Mouse (Mus musculus): ENCODE measurements around the gene Mpp2.

Mpp2 gene

DNA sequence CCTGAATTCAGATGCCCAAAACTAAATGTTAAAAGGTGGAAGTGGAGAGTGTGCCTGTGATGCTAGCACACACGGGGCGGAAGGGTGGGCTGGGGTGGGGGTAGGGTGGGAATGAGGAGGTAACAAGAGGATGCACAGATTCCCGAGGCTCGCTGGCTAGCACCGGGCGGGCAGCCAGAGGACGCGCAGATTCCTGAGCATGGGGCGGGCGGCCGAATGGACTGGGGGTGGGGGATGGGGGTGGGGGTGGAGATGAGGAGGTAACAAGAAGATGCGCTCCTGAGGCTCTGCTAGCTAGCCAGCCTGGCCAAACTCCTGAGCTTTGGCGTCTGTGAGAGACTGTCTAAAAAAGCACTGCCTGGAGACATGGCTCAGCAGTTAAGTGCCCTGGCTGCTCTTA is 17.9 kb downstream of the Mpp2 start:
- DNase-seq, result no peak

DNA sequence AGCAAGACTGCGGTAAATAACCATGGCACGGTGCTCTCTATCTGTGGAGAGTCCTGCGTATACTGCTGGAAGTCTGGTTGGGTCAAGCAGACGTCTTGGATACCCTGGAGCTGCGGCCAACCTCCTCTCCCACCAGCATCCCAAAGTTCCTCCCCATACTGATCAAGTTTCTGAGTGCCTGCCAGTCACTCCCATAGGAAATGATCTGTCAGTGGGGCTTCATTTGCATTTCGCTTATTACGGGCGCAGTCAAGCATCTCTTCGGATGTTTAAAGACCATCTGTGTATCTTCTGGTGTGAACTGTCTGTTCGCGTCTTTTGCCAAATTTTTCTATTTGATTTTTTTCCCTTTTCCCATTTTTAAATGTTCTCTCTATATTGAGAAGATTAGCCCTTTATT is 18.7 kb downstream of the Mpp2 start:
- DNase-seq, result no peak

DNA sequence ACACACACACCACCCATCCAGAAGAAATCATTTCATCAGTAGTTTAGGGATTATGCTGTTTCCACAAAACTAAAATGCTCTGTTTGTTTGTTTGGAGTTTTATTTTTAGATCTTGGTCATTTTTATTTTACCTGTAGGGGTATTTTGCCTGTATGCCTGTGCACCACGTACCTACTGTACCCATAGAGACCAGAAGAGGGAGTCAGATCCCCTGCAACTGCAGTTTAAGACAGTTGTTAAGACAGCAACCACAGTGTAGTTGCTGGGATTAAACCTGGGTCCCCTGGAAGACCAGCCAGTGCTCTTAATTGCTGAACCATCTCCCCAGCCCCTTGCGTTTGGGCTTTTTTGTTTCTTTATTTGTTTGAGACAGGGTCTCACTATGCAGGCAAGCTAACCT is 19.3 kb downstream of the Mpp2 start:
- no peak for DNase-seq

DNA sequence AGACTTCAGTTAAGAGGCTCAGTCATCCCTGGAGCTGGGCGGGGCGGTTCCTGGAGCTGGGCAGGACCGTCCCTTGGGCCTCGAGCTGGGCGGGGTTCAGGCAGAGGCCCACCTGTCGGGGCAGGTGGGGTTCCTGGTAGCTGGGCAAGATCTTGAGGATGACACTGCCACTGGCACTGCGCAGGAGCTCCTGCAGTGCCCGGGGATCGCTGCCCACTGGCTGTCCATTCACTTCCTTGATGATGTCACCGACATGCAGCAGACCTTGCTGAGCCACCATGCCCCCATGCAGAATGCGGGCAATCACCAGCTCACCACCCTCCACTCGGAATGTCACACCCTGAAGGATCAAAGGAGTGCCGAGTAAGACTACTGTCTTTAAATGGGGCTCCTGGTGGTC is 25.2 kb downstream of the Mpp2 start:
- no peak for DNase-seq

DNA sequence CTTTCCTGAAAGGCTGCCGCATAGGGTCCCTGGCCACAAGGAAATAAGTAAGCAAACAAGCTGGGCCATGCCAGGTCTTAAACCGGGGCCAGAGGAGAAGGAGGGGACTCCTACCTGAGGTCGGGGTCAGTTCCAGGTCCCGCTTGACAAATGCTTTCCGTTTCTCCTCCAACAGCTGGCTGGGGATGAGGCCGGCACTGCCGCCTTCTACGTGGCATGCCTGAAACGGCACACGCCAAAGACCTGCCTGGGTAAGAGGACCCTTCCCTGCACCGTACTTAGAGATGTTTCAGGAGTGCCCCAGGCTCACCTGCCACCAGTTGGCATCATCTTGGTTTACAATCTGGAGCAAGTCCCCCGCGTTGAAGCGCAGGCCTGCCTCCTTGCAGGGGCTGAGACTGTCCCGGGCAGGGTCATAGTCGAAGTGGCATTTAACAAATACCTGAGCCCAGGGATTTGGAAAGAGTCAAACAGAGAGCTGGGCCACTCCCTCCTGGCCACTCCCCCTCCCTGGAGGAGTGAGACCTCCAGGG is 26.3 kb downstream of the Mpp2 start:
- no peak for DNase-seq

DNA sequence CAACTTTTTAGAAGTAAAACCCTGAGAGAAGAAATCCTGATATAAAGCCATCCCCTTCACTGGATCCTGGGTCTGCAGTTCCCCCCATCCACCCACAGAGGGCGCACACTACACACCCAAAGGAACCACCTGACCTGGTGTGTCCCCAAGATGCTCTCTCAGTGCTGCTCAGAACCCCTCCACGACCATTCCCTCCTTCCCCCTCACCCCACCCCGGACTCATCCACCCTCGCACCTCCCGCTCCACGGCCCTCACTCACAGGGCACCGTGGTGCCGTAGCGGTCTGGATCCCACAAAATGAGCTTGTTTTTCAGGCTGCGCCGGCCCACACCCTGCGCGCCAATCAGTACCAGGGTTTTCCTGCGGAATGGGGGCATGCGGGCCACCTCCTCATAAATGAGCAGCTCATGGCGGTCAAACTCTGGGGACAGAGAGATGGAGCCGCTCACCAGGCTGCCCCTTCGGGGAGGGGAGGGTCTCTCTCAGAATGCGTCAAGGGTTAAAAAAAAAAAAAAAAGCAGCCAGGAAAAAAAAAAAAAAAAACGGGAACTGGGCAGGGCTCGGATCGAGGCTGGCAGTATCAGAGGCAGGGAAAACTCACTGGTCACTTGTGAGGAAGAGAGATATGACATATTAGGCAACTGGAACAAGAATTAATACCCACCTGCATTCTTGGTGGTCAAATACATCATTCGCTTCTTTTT is 26.9 kb downstream of the Mpp2 start:
- DNase-seq, result peak; percentile 84

DNA sequence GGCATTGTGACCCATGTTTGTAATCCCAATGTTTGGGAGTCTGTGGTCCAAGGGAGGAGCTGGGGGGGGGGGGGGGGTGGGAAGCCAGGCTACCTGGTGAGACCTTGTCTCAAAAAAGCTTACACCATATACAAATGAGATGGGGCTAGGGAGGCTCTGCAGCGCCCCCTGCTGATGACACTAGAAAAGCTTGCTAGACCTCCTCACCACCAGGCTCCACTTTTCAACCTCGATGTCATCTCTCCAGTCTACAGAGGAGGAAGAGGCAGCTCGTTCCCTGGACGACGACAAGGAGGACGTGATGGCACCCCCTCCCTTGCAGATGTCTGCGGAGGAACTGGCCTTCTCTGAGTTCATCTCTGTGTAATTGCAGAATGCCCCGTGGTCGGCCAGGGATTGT is 34.5 kb downstream of the Mpp2 start:
- DNase-seq, result peak; percentile 60

DNA sequence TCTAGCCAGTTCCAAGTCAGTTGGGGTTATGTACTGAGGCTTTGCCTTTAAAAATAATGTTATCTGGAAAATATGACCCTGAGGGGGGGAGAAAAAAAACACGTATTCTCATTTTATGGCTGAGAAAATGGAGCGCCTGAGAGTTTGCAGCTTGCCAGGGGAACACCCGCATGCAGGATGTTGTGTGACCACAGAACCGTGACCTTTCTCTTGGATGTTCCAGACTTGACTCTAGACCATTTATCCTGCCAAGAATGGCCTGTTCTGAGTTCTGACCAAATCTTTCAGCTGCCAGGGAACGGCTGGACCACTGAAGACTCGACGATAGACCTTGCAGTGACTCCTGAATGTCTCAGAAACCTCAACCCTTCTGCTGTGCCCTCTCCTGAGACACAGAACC is 35.1 kb downstream of the Mpp2 start:
- DNase-seq, result peak; percentile 64

DNA sequence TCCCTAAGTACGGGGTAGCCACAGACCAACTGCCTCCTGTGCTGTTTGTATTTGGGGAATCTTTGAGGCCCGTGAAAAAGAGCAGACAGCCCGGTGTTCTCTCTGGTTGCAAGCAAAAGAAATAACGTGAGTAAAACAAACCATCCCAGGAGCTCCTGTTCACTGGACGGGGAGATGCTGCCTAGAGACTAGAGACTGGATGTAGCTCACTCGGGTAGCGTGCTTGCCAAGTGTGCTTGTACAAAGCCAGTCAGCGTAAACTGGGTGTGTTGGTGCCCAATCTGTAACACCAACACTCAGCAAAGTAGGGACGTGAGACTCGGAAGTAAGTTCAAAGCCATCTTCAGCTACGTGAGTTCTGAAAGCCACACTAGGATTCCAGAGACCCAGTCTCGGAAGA is 35.6 kb downstream of the Mpp2 start:
- no peak for DNase-seq

DNA sequence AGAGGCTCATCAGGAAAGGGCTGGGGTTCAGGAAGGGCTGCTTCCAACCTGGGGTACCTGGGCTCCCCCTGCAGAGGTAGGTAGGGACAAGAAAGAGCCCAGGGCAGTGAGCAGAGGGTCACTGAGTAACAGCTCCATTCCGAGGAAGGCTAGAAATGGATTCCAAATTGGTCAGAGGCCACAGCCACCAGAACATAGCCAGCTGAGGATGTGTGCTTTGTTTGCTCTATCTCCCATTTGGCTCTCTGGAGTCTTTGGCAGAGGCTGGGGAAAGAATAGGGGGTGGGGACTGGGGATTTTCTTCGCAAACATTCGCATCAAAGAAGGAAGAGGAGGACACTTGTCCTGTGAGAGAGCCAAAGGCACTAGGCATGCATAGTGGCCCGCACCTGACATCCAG is 36.4 kb downstream of the Mpp2 start:
- DNase-seq, result peak; percentile 46

DNA sequence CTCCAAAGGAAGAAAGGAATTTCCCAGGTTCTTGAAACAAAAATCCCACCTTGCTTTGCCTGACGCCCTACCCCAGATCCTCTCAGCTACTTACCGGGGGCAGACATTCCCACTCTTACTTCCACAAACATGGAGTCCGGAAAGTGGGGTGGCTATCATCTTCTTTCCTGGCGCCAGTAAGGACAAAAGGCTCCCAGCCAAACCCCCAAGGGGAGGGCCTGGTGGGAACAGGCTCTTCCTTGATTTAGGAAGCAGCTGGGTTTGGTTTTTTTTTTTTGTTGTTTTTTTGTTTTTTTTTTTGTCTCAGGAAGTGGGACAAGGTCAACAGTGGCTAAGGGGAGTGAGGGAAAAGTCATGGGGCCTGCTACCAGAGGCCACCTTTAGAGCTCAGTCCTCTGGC is 36.8 kb downstream of the Mpp2 start:
- DNase-seq, result peak; percentile 83

DNA sequence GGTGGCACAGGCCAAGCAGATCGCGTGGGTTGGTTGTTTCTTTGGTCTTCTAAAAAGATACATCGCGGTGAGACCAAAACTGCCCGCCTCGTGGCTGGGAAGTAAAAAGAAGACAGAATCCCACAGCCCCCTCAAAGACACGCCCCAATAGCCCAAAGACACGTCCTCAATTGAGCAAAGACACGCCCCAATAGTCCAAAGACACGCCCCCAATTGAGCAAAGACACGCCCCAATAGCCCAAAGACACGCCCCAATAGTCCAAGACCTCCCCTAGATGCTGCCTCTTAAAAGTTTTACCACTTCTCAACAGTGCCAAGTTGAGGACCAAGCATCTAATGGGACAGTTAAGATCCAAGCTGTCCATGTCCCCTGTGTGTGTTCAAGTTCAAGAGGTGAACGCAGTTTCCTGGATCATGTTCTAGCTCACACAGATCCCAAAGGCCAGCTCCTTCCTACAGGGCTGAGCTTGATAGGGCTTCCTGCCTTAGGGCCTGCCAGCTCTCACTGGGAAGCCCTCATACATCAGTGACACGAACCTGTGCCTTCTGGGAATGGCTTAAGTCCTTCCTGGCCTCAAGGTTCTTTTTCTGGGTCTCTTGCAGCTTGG is 38.3 kb downstream of the Mpp2 start:
- DNase-seq, result peak; percentile 61

DNA sequence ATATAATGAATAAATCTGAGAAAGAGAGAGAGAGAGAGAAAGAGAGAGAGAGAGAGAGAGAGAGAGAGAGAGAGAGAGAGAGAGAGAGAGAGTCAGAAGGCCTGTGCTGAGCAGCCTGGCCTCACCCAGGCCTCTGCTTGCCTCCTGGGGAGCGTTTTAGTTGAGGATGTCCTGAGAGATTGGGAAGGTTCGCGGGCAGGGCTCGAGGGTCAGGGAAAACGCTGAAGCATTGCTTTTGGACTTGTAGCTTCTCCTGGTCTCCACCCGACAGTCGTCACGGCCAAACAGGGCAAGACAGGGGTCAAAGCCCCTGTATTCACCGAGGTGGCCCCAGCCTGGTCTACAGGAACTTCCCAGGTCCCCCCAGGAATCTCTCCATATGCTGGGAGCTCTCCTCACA is 41.7 kb downstream of the Mpp2 start:
- DNase-seq, result no peak

DNA sequence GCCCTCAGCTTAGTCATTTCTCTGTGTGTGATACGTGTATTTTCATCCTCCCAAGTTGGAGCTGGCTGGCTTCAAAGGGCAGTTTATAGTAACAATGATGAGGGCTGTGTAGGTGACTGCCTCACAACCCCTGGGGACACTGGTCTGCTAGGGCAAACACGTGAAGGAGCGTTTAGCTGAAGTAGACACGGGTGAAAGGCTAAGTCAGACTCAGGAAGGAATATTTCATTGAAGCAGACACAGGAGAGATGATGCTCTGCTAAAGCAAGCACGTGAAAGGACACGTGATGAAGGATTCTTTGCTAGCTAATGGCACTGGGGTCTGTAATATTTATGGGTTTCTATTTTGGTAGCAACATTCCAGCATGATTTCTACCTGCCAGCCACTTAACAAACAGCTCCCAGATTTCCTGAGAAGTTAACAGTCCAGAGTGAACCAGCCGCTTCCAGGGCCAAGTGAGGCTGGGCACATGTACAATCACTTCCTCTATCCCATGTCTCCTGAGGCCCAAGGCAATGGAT is 43.6 kb downstream of the Mpp2 start:
- DNase-seq, result peak; percentile 85

DNA sequence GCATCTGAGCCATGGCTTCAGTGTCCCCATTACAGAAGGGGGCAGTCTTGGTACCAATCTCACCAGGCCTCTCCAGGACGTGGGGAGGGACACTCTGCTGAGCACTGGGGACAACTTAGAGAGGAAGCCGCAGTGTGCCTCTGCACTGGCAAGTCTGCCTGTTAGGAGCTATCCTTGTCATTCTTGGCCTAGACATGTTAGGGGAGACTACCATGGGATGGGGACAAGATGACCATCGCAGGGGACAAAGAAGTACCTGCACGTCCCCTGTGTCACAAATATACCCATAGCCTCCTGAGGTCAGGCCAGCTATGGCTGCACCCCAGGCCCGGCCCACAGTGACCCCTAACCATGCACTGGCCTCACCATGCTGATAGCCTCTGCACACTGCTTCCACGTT is 44.9 kb downstream of the Mpp2 start:
- no peak for DNase-seq

DNA sequence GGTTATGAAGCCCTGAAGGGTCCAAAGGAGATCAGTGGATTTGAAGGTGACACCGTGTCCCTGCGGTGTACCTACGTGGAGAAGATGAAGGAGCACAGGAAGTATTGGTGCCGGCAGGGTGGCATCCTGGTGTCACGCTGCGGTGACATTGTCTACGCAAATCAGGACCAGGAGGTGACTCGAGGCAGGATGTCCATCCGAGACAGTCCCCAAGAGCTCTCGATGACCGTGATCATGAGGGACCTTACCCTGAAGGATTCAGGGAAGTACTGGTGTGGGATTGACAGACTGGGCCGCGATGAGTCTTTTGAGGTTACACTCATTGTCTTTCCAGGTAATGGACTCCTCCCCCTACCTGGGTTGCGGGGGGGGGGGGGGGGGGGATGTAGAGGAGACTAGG is 45.3 kb downstream of the Mpp2 start:
- no peak for DNase-seq

DNA sequence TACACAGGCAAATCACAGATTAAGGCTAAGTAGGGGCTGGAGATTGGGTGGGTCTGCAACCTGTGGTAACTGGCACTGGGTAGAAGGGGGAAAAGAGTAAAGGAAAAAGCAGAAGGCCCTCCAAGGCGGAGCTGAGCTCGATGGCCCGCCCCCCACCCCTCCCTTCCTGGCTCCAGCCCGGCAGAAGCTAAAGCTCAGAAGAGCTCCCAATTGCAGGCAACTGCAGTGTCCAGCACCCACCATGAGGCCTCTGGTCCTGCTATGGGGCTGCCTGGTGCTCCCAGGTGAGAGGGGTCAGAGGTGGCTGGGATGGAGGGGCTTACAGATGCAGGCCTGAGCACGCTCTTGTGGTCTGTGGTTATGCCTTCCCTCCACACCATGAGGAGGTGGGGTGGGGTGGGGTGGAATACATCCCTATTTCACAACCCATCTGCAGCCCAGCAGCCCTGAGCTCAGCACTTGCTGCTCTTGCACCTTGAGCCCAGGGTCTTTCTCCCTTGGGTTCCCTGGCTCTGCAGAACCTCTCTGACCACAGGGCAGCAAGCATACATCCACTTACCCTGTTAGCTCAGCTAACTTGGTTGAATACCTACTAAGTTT is 46.9 kb downstream of the Mpp2 start, which contains the start of gene Cd300lg:
Cd300lg (plus strand) TSS at position 160 of the 600 bp plus-strand sequence.
- DNase-seq, result no peak

DNA sequence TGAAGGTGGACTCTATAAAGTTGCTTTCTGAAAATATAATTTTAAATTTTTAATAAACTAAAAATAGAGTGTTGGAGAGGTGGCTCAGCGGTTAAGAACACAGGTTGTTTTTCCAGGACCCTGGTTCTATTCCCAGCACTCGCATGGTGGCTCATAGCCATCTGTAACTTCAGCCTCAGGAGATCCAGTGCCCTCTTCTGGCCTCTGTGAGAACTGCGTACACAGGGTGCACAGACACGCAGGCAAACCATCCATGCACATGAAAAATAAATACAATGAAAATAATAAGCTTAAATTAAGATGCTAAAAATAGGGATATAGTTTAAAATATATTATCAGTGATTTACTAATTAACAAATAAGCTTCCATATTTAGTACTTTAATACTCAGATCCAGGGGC is 47.7 kb downstream of the Mpp2 start:
- DNase-seq, result no peak

DNA sequence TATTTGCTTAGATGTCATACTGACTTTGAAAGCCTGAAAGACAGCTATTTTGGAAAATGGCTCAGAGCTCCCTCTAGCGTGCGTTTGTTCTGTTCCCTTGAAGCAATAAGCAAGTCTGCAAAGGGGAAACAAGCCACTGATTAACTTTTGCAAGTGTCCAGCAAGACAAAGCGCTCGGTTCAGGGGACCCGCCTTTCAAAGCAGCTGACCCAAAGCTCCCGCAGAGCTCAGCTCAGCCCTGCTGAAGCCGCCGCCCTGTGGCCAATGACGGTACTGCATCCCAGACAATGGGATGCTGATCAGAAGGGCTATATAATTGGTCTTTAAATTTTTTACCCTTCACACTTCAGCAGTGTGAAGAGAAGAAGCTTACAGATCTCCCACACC is 48.2 kb downstream of the Mpp2 start:
- peak; percentile 97 for DNase-seq

DNA sequence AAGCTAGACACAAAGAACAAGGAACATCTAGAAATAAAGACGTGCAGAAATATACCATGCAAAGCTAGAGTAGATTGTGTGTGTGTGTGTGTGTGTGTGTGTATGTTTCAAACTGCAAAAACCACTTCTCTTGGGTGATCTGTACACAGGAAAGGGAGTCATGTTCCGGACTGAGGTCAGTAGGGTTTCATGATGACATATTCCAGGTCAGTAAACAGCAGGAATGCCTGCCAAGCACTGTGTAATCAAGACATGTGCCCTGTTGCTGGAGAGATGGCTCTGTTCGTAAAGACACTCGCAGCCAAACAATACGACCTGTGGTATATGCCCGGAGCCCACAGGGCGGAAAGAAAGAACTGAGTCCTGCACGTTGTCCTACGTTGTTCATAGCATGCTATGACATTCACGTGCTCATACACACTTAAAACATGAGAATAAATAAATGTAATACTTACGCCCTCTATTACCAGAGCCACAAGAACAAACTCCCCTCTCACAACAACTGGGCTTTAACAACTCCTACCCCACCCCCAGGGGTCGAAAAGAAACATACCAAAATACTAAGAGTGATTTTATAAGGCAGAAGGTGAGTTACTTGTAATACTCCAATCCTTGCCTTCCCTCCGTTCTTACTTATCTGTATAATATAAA is 48.7 kb downstream of the Mpp2 start:
- DNase-seq, result no peak

DNA sequence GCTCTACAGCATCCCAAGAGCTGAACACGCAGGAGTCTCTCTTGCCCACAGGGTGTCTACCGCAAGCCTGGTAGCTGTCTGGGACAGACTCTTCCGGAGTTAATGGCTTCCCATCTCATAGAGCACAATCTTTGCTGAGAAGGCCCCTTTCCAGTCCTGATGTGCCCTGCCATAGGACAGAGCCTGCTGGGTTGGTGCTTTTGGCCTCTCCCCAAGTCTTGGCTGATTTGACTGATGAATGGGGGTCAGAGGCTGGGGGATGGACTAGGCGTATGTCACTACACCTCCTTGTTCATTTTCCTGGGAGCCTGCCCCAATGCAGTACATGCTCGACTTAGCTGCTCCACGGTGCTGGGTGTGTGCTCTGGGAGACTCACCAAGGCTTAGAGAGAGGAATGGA is 50.5 kb downstream of the Mpp2 start:
- no peak for DNase-seq

DNA sequence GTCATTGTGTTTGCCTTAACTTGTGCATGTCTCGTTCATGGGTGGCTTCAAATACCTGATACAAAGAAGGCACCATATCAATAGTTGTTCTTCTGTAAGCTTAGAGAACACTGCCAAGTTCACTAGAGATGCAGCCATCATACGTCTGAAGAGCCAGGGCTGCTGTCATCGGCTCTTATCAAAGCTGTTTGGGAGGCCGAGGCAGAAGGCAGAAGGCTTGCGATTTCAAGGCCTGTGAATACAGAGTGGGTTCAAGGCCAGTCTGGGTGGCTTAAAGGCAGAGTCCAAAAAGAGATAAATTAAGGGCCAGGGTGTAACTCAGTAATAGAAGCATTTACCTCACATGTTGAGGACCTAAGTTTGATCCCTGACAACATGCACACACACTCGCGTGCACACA is 52.0 kb downstream of the Mpp2 start:
- DNase-seq, result no peak

DNA sequence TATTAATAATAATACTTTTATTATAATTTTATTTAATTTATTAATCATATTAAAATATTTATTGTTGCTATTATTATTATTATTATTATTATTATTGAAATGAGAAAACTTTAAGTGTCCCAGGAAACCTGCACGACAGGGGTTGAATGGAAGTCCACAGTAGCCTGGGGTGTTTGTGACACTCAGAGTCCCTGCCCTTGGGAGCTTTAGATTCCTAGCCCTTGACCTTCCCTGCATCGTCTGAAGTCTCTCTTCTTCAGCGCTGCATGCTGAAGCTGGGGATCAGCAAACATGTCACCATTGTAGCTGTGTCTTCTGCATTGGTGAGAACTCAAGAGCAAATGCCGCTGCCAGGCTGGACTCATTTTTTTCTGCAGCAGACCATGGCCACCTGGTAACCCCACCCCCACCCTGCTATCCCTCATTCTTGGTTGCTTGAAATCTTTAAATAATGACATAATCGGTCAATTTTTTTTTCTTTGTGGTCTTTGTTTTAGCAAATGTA is 52.8 kb downstream of the Mpp2 start:
- no peak for DNase-seq

All from kidney, adult 9 months (tissue).